8 mouse cellular contexts compared by ENCODE assay signal in the genomic region with DNA sequence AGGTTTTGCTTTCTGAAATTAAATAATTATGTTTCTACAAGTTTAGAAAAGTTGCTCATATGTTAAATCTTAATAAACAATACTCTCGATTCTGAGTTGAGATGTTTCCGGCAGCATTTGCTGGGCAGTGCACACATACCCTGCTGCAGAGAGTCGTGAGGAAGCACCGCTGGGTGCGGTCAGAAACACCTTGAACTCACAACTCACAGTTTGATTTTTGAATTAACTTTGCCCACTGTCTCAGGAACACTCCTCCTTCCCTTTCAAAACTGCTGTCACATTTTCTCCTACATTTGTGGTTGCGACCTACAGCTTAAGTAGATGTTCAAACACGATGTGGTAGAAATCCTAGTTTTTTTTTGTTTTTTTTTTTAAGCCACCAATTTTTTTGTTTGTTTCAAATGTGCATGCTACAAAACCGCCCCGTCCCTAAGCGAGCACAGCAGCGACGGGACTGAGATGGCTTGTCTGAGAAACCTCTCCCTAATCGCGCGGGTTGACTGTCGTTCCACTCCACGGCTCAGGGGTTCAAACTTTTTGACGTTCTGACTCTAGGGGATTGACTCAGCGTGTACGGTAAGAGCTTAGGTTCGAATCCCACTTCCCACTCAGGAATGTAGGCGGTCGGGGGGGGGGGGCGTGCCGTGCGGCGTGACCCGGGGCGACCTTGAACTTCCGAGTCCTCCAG. TPM values are rescaled to one million over a fixed set of nuclear protein-coding genes. Genes with fewer than 3 reads are reported as not detected.
DNase-seq lines count a peak whose midpoint lies in the region; ATAC-seq and TF ChIP-seq lines count a peak whose summit lies in the region.

No protein-coding gene starts in this region.

- TF ChIP-seq POLR2A in MEL (IDR thresholded peaks at IDR 0.05; ENCODE audit: control insufficient read depth in 1 of 2, insufficient read depth in 1 of 2, low read depth in 1 of 2, low read length in 2 of 2, poor library complexity in 1 of 2): no peak
- TF ChIP-seq POLR2A in liver, adult 2 months (IDR thresholded peaks at IDR 0.05; ENCODE audit: extremely low read depth, insufficient read depth, low read length): no peak

- peak; percentile 44; the same call in 1 of the 2 replicates for ATAC-seq in kidney, embryonic 14.5 days (ENCODE audit: low FRiP score, low TSS enrichment)
- ATAC-seq in forebrain, embryonic 16.5 days: peak; percentile 69
- no peak; the same call in 1 of the 2 replicates for ATAC-seq in stomach, embryonic 14.5 days (ENCODE audit: insufficient number of reproducible peaks, insufficient read depth, low FRiP score, low read depth)

- H3K36me3 ChIP-seq in kidney, embryonic 14.5 days (ENCODE audit: control insufficient read depth, insufficient read depth, low read length): no peaks in the 10 kb centered on the region
- peaks cover 0 to 13% of the 10 kb centered on the region in 2 experiments; a peak in 2 of 4 replicates for H3K36me3 ChIP-seq in MEL (ENCODE audit: control insufficient read depth in 1 of 2, insufficient read depth in 2 of 2, low read length in 2 of 2)
- no peaks in the 10 kb centered on the region for H3K36me3 ChIP-seq in forebrain, embryonic 16.5 days (ENCODE audit: control insufficient read depth, insufficient read depth)
- H3K36me3 ChIP-seq in liver, adult 2 months (ENCODE audit: control insufficient read depth, insufficient read depth, low read length): no peaks in the 10 kb centered on the region
- H3K36me3 ChIP-seq in stomach, embryonic 14.5 days (ENCODE audit: control insufficient read depth, insufficient read depth, low read length): no peaks in the 10 kb centered on the region

- peak overlapping the region; percentile 51 for H3K4me2 ChIP-seq in kidney, embryonic 14.5 days (replicated peaks; ENCODE audit: low read depth, low read length)
- peak overlapping the region; percentile 69 for H3K4me2 ChIP-seq in forebrain, embryonic 16.5 days (ENCODE audit: low read length)
- peak overlapping the region; percentile 79 for H3K4me2 ChIP-seq in stomach, embryonic 14.5 days (replicated peaks; ENCODE audit: low read depth, low read length)

- peaks cover 16% of the 10 kb centered on the region for H3K79me2 ChIP-seq in MEL (ENCODE audit: control insufficient read depth, insufficient read depth, low read length, poor library complexity)
- H3K79me2 ChIP-seq in liver, adult 2 months (ENCODE audit: control insufficient read depth, insufficient read depth, low read length): no peaks in the 10 kb centered on the region

- no peak for TF ChIP-seq RAD21 in MEL (IDR thresholded peaks at IDR 0.05; ENCODE audit: low read depth, low read length)

- 7% methylated on average over 30 of the region's 30 CpGs for WGBS in kidney, embryonic 14.5 days
- WGBS in forebrain, embryonic 16.5 days: 7% methylated on average over 30 of the region's 30 CpGs
- 5% methylated on average over 30 of the region's 30 CpGs for WGBS in liver, adult 2 months
- WGBS in stomach, embryonic 14.5 days: 7% methylated on average over 30 of the region's 30 CpGs

- no peaks in the 10 kb centered on the region for H3K9me3 ChIP-seq in kidney, embryonic 14.5 days (ENCODE audit: control insufficient read depth, low read length)
- H3K9me3 ChIP-seq in MEL (replicated peaks; ENCODE audit: insufficient read depth, low read length): no peaks in the 10 kb centered on the region
- H3K9me3 ChIP-seq in forebrain, embryonic 16.5 days (ENCODE audit: control insufficient read depth, low read length): no peaks in the 10 kb centered on the region
- H3K9me3 ChIP-seq in stomach, embryonic 14.5 days (ENCODE audit: control insufficient read depth, low read depth, low read length): no peaks in the 10 kb centered on the region

- DNase-seq in kidney, adult 11 months: no peak
- peak; percentile 76 for DNase-seq in MEL (ENCODE audit: low read depth, low spot score)
- DNase-seq in liver, adult 2 months (ENCODE audit: extremely low read depth, low read depth, low spot score): peak; percentile 30
- DNase-seq in frontal cortex, postnatal 10 days (ENCODE audit: low spot score in 2 of 2): no peak
- no peak for DNase-seq in cerebellum, postnatal 4 days (ENCODE audit: low spot score in 2 of 2)

- no peak; a peak in 1 of 4 replicates for TF ChIP-seq EP300 in MEL (IDR thresholded peaks at IDR 0.05; ENCODE audit: low read depth in 1 of 2, low read length in 2 of 2)

- peak overlapping the region; percentile 86 for H3K4me3 ChIP-seq in kidney, embryonic 14.5 days (ENCODE audit: low read length)
- peak overlapping the region; percentile 79 to 97 for H3K4me3 ChIP-seq in MEL (ENCODE audit: control insufficient read depth in 1 of 2, insufficient read depth in 1 of 2, low read depth in 2 of 2, low read length in 2 of 2)
- H3K4me3 ChIP-seq in forebrain, embryonic 16.5 days (replicated peaks; ENCODE audit: low read length): peak overlapping the region; percentile 91
- H3K4me3 ChIP-seq in liver, adult 2 months (ENCODE audit: insufficient read depth, low read depth, low read length): peak overlapping the region; percentile 81
- peak overlapping the region; percentile 62 for H3K4me3 ChIP-seq in stomach, embryonic 14.5 days (ENCODE audit: low read depth, low read length)

- peak overlapping the region; percentile 80; the same call in 1 of the 2 replicates for H3K27ac ChIP-seq in kidney, embryonic 14.5 days (ENCODE audit: low read depth, low read length)
- H3K27ac ChIP-seq in MEL (ENCODE audit: control insufficient read depth, low read depth, low read length): peak overlapping the region; percentile 48
- peak overlapping the region; percentile 71 for H3K27ac ChIP-seq in forebrain, embryonic 16.5 days (ENCODE audit: low read length)
- peak overlapping the region; percentile 76 for H3K27ac ChIP-seq in liver, adult 2 months (replicated peaks; ENCODE audit: insufficient read depth, low read depth, low read length)
- H3K27ac ChIP-seq in stomach, embryonic 14.5 days (ENCODE audit: low read length): peak overlapping the region; percentile 61; the same call in 1 of the 2 replicates

- H3K4me1 ChIP-seq in kidney, embryonic 14.5 days (ENCODE audit: control insufficient read depth, insufficient read depth, low read length): peaks cover 13% of the 10 kb centered on the region
- peaks cover 2 to 9% of the 10 kb centered on the region in 2 experiments; a peak in 3 of 4 replicates for H3K4me1 ChIP-seq in MEL (ENCODE audit: control insufficient read depth in 1 of 2, insufficient read depth in 2 of 2, low read length in 2 of 2)
- H3K4me1 ChIP-seq in forebrain, embryonic 16.5 days (replicated peaks; ENCODE audit: control insufficient read depth, insufficient read depth, low read length): peaks cover 12% of the 10 kb centered on the region
- H3K4me1 ChIP-seq in liver, adult 2 months (ENCODE audit: control insufficient read depth, insufficient read depth, low read length): peaks cover 3% of the 10 kb centered on the region; the same call in 1 of the 2 replicates
- peaks cover 10% of the 10 kb centered on the region for H3K4me1 ChIP-seq in stomach, embryonic 14.5 days (ENCODE audit: control insufficient read depth, insufficient read depth, low read length)

- H3K9ac ChIP-seq in kidney, embryonic 14.5 days (ENCODE audit: low read depth, low read length): peak overlapping the region; percentile 74
- peak overlapping the region; percentile 73 for H3K9ac ChIP-seq in MEL (ENCODE audit: control insufficient read depth, low read depth, low read length, poor library complexity, severe bottlenecking)
- peak overlapping the region; percentile 81 for H3K9ac ChIP-seq in forebrain, embryonic 16.5 days (replicated peaks; ENCODE audit: low read depth, low read length)
- peak overlapping the region; percentile 87 for H3K9ac ChIP-seq in liver, adult 2 months (ENCODE audit: low read depth, low read length)
- peak overlapping the region; percentile 52 for H3K9ac ChIP-seq in stomach, embryonic 14.5 days (replicated peaks; ENCODE audit: low read depth, low read length)

- no peaks in the 10 kb centered on the region for H3K27me3 ChIP-seq in kidney, embryonic 14.5 days (ENCODE audit: control insufficient read depth, insufficient read depth, low read length)
- no peaks in the 10 kb centered on the region for H3K27me3 ChIP-seq in MEL (ENCODE audit: control insufficient read depth in 1 of 2, insufficient read depth in 2 of 2, low read length in 2 of 2)
- no peaks in the 10 kb centered on the region for H3K27me3 ChIP-seq in forebrain, embryonic 16.5 days (replicated peaks; ENCODE audit: control insufficient read depth, insufficient read depth, low read length)
- H3K27me3 ChIP-seq in liver, adult 2 months (ENCODE audit: control insufficient read depth, insufficient read depth, low read length): no peaks in the 10 kb centered on the region
- H3K27me3 ChIP-seq in stomach, embryonic 14.5 days (ENCODE audit: control insufficient read depth, insufficient read depth, low read length): no peaks in the 10 kb centered on the region

- no peak for TF ChIP-seq CTCF in MEL (IDR thresholded peaks at IDR 0.05 in 2 of 3, conservative IDR thresholded peaks at IDR 0.05 in 1 of 3; ENCODE audit: control insufficient read depth in 1 of 3, insufficient read depth in 1 of 3, low read depth in 2 of 3, low read length in 3 of 3, poor library complexity in 1 of 3, severe bottlenecking in 1 of 3)
- TF ChIP-seq CTCF in liver, adult 2 months (IDR thresholded peaks at IDR 0.05; ENCODE audit: low read depth, low read length): no peak

TF ChIP-seq in MEL, 35 proteins besides CTCF, POLR2A, EP300 and RAD21 (continues in another document):
- no peak for TF ChIP-seq MAZ (IDR thresholded peaks at IDR 0.05; ENCODE audit: low read depth, low read length)

RNA-seq across cellular contexts. Expression of a gene that starts 0.5 kb away (rescaled TPM):
- 26.3 and 33.1 TPM in 2 replicates for polyA plus RNA-seq in kidney, embryonic 14.5 days (2014; fragmentation: Nextera tagmentation; extraction: Ambion mirVana)
- 19.1 and 19.4 TPM in 2 replicates for total RNA-seq in MEL (2012; rRNA removed)
- 10 to 100 TPM in 1 of 2 experiments, not detected in 1; 19.5 TPM for polyA plus RNA-seq in MEL (2012; ENCODE audit: insufficient read depth in 1 of 2, insufficient read length in 2 of 2, low read depth in 1 of 2, low replicate concordance in 2 of 2, missing spikeins in 1 of 2)
- 22.5 and 25.0 TPM in 2 replicates for polyA plus RNA-seq in forebrain, embryonic 16.5 days (2015; fragmentation: Nextera tagmentation; extraction: Ambion mirVana)
- 3.1 TPM in 2 replicates for total RNA-seq in liver, adult 2 months (2014; rRNA removed)
- 4.3 and 5.9 TPM in 2 replicates for polyA plus RNA-seq in liver, adult 2 months (2012; rRNA removed)
- 23.0 and 24.4 TPM in 2 replicates for polyA plus RNA-seq in stomach, embryonic 14.5 days (2014; fragmentation: Nextera tagmentation; extraction: Ambion mirVana)

RNA-seq across cellular contexts. Expression of a gene that starts 0.6 kb away (rescaled TPM):
- 7.8 and 15.8 TPM in 2 replicates for polyA plus RNA-seq in kidney, embryonic 14.5 days (2014; fragmentation: Nextera tagmentation; extraction: Ambion mirVana)
- 11.6 and 12.6 TPM in 2 replicates for total RNA-seq in MEL (2012; rRNA removed)
- polyA plus RNA-seq in MEL (2012; ENCODE audit: insufficient read depth in 1 of 2, insufficient read length in 2 of 2, low read depth in 1 of 2, low replicate concordance in 2 of 2, missing spikeins in 1 of 2): 10 to 100 TPM in 1 of 2 experiments, not detected in 1; 23.5 TPM
- 18.3 and 19.9 TPM in 2 replicates for polyA plus RNA-seq in forebrain, embryonic 16.5 days (2015; fragmentation: Nextera tagmentation; extraction: Ambion mirVana)
- total RNA-seq in liver, adult 2 months (2014; rRNA removed): 9.5 and 12.8 TPM in 2 replicates
- 13.8 and 15.0 TPM in 2 replicates for polyA plus RNA-seq in liver, adult 2 months (2012; rRNA removed)
- polyA plus RNA-seq in stomach, embryonic 14.5 days (2014; fragmentation: Nextera tagmentation; extraction: Ambion mirVana): 10.9 and 11.3 TPM in 2 replicates

Comparison
In these comparisons a context has a peak if more than half of its experiments do, and no peak if none do; other contexts are left out.
1. DNase-seq: peak in MEL (single experiment) and liver, adult 2 months (single experiment); none in kidney, adult 11 months (single experiment), frontal cortex, postnatal 10 days (0 of 2) and cerebellum, postnatal 4 days (0 of 2).
2. Peak in every context shown above with its lines, with median percentiles within 50 percentile points of each other: H3K27ac ChIP-seq, H3K4me2 ChIP-seq, H3K4me3 ChIP-seq and H3K9ac ChIP-seq.